Mouse (Mus musculus) inflammation-experienced regulatory T-cells, adult 6 months (primary cell): ENCODE data around the gene Gar1. TPM values are rescaled to one million over a fixed set of nuclear protein-coding genes. Genes with fewer than 3 reads are reported as not detected.

Experiments
- ATAC-seq: one replicate; pipeline ENCODE4 v1.8.0; 2017
- polyA plus RNA-seq, 3 experiments: library from polyadenylated mRNA; unstranded; fragments of 100-300 nt; shearing (Covaris generic); gene quantifications; one replicate each; pipeline ENCODE4 v1.2.1; 2017

The Gar1 gene
- polyA plus RNA-seq, 3 experiments from 2014 or later: 13.5 to 14.1 (median 13.8) TPM

GRCm38 (mm10) chr3:129799011-129799410 lies 32.2 kb downstream of the Gar1 start:
- no peak for ATAC-seq

- ATAC-seq: no peak
Measured at GRCm38 (mm10) chr3:129798551-129798950, 32.6 kb downstream of the Gar1 start.

DNA sequence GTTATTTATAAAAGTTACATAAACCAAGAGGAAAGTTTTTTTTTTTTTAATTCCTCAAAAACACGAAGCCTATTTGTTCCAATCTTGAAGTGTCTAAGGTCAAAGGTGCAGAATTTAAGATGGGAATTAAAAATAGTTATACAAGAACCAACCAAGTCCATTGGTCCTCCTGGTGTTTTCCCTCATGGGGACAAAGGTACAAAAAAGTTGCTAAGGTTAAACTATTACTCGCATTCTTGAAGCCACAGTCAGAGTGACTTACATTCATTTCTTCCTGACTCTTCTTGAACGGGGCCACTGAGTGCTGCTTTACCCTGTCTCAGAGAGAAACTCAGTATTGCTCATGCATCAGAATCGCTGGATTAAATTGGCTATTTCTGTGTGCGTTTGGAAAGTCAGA lies 33.9 kb downstream of the Gar1 start:
- ATAC-seq: no peak

DNA sequence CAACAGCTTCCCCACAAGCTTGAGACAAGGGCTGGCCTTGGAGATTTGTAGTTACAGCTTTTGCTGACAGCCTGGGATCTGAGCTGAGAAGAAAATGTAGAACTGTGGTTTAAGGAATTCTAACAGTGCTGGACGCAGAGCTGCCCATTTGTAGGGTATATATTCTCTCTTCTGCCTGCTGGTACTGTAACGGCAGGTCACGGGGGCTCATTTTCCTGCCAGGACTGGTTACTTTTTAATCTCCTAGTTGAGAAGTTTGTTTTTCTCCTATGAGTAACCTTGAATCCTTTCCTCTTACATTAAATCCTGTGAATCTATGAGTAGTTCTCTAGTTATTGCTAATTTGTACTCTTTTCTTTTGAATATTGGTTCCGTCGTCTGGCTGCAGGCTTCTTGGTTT lies 37.4 kb downstream of the Gar1 start:
- ATAC-seq: no peak

DNA sequence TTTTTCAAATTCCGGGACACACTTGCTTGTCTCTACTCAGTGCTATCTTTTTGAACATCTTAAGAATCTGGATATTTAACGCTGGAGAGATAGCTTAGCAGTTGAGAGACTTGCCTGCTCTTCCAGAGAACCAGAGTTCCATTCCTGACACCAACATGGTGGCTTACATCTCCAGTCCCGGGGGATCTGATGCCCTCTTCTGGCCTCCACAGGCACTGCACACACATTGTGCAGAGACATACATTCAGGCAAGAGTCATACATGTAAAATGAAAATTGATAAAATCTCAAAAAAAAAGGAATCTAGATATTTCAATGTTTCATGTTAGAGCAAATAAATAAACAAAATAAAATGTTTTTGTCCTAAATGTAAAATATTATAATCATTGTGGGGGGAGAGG lies 48.5 kb downstream of the Gar1 start:
- no peak for ATAC-seq

DNA sequence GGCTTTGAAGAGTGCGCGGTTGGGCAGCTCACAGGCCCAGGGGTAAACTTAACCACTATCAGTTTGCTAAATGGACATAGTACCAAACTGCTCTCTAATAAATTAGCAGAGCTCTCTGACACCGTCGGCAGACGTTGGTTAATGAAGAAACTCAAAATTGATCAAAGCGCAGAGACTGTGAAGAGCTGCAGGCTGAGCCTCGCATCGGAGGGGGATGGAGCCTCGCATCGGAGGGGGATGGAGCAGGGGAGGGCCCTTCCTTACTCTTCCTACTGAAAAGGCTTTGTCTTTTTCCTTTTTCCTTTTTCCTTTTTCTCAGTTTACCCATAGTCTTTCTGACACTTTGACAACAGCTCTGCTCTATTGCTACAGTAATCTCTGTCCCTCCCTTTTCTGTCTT lies 49.8 kb downstream of the Gar1 start:
- no peak for ATAC-seq

Other genes with a start within 250 kb of the Gar1 start
- 1 to 10 TPM in 1 of 3 experiments, under 1 TPM in 2; 0.55 to 3.2 (median 0.93) TPM for gene Egf, start 76.1 kb downstream of the Gar1 start, polyA plus RNA-seq
- gene Lrit3, start 27.4 kb downstream of the Gar1 start, polyA plus RNA-seq: not detected
- gene Rrh, start 8.8 kb downstream of the Gar1 start, polyA plus RNA-seq: under 1 TPM in 1 of 3 experiments, not detected in 2; 0.18 TPM
- not detected for gene Cfi, start 4.5 kb upstream of the Gar1 start, polyA plus RNA-seq
- 1 to 10 TPM in 2 of 3 experiments, under 1 TPM in 1; 0.92 to 2.5 (median 1.1) TPM for gene Pla2g12a, start 47.2 kb upstream of the Gar1 start, polyA plus RNA-seq
- 10 to 100 TPM; 55.2 to 62.2 (median 60.7) TPM for gene Casp6, start 70.0 kb upstream of the Gar1 start, polyA plus RNA-seq
- gene Mcub, start 138.8 kb upstream of the Gar1 start, polyA plus RNA-seq: 10 to 100 TPM; 19.8 to 26.4 (median 20.9) TPM
- 10 to 100 TPM; 18.6 to 34.0 (median 20.5) TPM for gene Sec24b, start 230.2 kb upstream of the Gar1 start, polyA plus RNA-seq